In the genomic region with DNA sequence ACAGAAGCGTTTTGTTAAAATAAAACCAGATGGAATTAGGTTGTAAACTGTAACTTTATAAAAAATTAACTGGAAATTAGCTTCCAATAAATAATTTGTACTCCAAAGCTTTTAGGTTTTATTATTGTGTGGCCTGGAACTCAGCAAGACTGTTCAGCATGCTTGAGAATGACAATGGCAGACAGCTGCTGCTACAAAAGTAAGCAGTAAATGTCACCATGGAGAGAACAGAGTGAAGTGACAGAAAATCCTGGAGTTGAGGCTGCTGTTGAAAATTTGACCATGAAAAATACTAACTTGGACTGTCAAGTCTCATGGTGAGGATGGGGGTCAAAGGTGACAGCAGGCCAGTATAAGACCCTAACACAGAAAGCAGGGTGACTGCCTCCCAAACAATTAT, we compare ENCODE assay signal across 13 mouse cellular contexts.
"Had no signal": no experiment of that assay in that cellular context is flagged by ENCODE, and none has a peak within 500 bp of the region (broad histone marks: within the 10 kb centered on the region; RNA-seq: fewer than 3 reads in every experiment).

No protein-coding gene starts in this region.

- DNase-seq: lung, adult 18-20 months; lung, embryonic 14.5 days; lung, postnatal 10 days; lung, postnatal 36 days; midbrain, embryonic 14.5 days; retina, postnatal 1 day; right cerebral cortex, adult 18-20 months; right cerebral cortex, postnatal 25 days; right cerebral cortex, postnatal 4 days; spleen, adult 18-20 months; thymus, adult 18-20 months; thymus, postnatal 14 days; thymus, postnatal 36 days had no signal
